Mouse (Mus musculus) lung, adult 2 months (tissue): ENCODE results near the gene Pld6. TPM values are rescaled to one million over a fixed set of nuclear protein-coding genes. Genes with fewer than 3 reads are reported as not detected.
"Not testable (repeated sequence)": the region's sequence is repeated elsewhere in the genome, so short reads cannot be mapped to it uniquely, and the experiment has no call there.

Experiments
- DNase-seq: peaks from one replicate; pipeline ENCODE4 v3.0.0; 2022
- H3K4me1 ChIP-seq: fragments of 200-500 bp; 2 replicates; pipeline ENCODE4 v1.6.1; 2011; ENCODE audit warnings: low read length; ENCODE audit not compliant: control insufficient read depth, insufficient read depth
- H3K4me3 ChIP-seq: fragments of 200-500 bp; replicated peaks from 2 replicates; pipeline ENCODE3; 2011; ENCODE audit warnings: low read depth, mild to moderate bottlenecking, control low read depth, low read length; ENCODE audit errors: extremely low read depth
- CTCF ChIP-seq: fragments of 200-500 bp; IDR thresholded peaks from 2 replicates; pipeline ENCODE4 v1.5.1; 2011; ENCODE audit warnings: mild to moderate bottlenecking, low read length, control low read depth; ENCODE audit not compliant: insufficient read depth
- POLR2A ChIP-seq: fragments of 200-500 bp; IDR thresholded peaks from 2 replicates; pipeline ENCODE4 v1.6.1; 2011; ENCODE audit warnings: low read depth, mild to moderate bottlenecking, control low read depth, low read length, borderline replicate concordance; ENCODE audit errors: extremely low read depth
- WGBS: fragments of 180-500 bp; shearing (Covaris S2); methylation state at CpG from one replicate; pipeline ENCODE4 v1.1.7; 2018; 5-methylcytosine and 5-hydroxymethylcytosine counted together
- polyA plus RNA-seq: library from polyadenylated mRNA; depleted of rRNA; stranded (reverse); fragments of >200 nt; gene quantifications from 2 replicates; pipeline ENCODE4 v1.2.3, GENCODE M21; 2012; rRNA removed

The Pld6 gene
- polyA plus RNA-seq, 1 experiment, result 2.0 TPM

DNA sequence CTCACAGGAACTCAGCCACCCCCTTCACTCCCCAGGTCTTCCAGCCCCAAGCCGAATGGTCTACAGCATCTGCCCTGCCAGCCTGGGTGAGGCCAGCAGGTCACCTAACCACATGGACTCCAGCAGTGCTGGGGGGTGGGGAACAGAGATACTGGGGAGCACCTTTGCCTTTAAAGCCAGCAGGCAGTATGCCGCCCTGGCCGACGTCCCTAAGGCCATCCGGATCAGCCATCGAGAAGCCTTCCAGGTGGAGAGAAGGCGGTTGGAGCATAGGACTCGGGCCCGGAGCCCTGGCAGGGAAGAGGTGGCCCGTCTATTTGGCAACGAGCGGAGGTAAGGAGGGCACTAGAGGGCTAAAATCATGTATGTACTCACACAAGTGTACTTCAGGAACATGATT is 50.2 kb downstream of the Pld6 start:
- 80% methylated on average over 12 of the region's 12 CpGs for WGBS
- Histone ChIP-seq H3K4me1 (no peaks in the 10 kb centered on the region), H3K4me3 (no peak overlapping the region)
- TF ChIP-seq POLR2A, result no peak
- TF ChIP-seq CTCF, result no peak
- DNase-seq, result no peak

DNA sequence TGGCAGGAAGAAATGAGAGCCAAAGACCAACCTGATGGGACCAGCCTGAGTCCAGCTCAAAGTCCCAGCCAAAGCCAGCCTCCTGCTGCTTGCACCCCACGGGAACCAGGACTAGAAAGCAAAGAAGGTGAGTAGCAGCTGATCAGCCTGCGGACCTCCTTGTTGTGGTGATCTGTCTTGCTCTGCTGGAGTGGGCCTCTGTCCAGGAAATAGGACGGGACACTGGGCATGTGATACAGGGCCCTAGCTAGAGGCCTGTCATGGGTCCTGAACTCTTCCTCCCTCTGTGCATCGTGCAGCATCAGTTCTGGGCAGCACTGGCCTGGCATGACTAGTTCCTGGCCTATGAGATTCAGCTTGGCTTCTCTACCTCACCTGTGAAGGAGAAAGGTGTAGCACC is 51.5 kb downstream of the Pld6 start:
- DNase-seq, H3K4me1 ChIP-seq, H3K4me3 ChIP-seq: not testable (repeated sequence)
- WGBS, result 85% methylated on average over 4 of the region's 4 CpGs

DNA sequence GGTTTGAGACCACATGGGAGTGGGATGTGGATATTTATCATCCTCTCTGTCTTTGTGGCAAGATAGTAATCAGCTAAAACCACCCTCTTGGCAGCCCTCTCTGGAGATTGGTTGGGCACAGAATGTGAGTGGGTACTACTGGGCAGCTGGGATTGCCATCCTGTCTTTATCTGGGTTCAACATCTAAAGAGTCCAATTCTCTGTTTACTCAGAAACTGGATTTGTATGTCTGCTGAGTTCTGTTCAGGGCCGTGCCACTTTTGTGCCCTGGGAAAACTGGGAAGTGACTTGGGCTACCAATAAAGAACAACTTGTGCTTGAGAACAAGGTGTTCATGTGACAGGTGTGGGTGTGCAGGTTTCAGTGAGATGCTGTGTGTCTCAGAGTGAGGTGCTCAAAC is 53.1 kb downstream of the Pld6 start:
- Histone ChIP-seq H3K4me3 (no peak overlapping the region), H3K4me1 (peaks cover 4% of the 10 kb centered on the region)
- WGBS, result 38% methylated on average over 1 of the region's 1 CpGs
- TF ChIP-seq POLR2A, result no peak
- no peak for TF ChIP-seq CTCF
- no peak for DNase-seq

Other genes starting within 250 kb of the Pld6 start
- gene Nlrp3, start 246.1 kb downstream of the Pld6 start, polyA plus RNA-seq, result 1.6 and 2.2 TPM in 2 replicates
- not detected in 2 replicates for gene Olfr222, start 211.4 kb downstream of the Pld6 start, polyA plus RNA-seq
- not detected in 2 replicates for gene Olfr223, start 194.4 kb downstream of the Pld6 start, polyA plus RNA-seq
- gene Mprip, start 126.3 kb downstream of the Pld6 start, polyA plus RNA-seq, result 164 and 239 TPM in 2 replicates
- 58.9 and 59.6 TPM in 2 replicates for gene Flcn, start 22.4 kb upstream of the Pld6 start, polyA plus RNA-seq
- 18.5 and 19.0 TPM in 2 replicates for gene Nt5m, start 51.8 kb upstream of the Pld6 start, polyA plus RNA-seq
- gene Cops3, start 52.2 kb upstream of the Pld6 start, polyA plus RNA-seq, result 12.3 and 17.7 TPM in 2 replicates
- 21.2 and 21.5 TPM in 2 replicates for gene Med9, start 160.6 kb upstream of the Pld6 start, polyA plus RNA-seq
- 3.0 and 4.3 TPM in 2 replicates for gene Rasd1, start 177.3 kb upstream of the Pld6 start, polyA plus RNA-seq